Mouse (Mus musculus) CD4-positive, CD25-positive, alpha-beta regulatory T cell, adult 4 months (primary cell): ENCODE results near the gene Arpc5. TPM values are rescaled to one million over a fixed set of nuclear protein-coding genes. Genes with fewer than 3 reads are reported as not detected.
"Not testable (repeated sequence)": the region's sequence is repeated elsewhere in the genome, so short reads cannot be mapped to it uniquely, and the experiment has no call there.

Experiments used
- ATAC-seq: one replicate; pipeline ENCODE4 v1.8.0; 2017
- polyA plus RNA-seq, 2 experiments: library from polyadenylated mRNA; unstranded; fragments of 100-300 nt; shearing (Covaris generic); gene quantifications; one replicate each; pipeline ENCODE4 v1.2.1; 2017

Gene Arpc5
- polyA plus RNA-seq, 2 experiments from 2014 or later: 479 to 556 TPM

DNA sequence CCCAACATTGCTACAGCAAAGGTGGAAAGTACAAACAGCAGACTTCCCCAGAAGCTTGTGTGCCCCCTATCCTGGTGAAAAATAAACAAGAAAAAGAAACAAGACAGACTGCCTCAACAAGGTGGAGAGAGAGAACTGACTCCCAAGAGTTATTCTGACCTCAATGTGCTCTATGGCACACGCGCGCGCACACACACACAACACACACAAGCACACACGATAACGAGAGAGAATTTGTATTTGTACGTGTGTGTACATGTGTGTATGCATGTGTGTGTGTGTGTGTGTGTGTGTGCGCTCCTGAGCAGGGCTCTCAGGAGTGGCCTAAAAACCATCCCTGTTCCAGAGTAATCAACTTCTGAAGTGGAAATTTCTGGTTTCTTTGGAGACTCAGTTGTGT lies 18.3 kb downstream of the Arpc5 start:
- ATAC-seq: no peak

DNA sequence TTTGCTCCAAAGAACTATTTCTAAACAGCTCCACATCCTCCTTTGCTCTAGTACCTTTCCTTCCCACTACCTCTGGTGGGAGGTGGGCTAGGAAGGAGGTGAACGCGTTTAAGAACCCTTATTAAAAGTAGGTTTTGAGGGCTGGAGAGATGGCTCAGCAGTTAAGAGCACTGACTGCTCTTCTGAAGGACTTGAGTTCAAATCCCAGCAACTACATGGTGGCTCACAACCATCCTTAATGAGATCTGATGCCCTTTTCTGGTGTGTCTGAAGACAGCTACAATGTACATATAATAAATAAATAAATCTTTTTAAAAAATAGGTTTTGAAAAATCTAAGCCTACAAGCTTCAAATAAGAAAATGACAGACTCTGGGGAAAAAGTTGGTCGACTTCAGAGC lies 19.1 kb downstream of the Arpc5 start:
- ATAC-seq: not testable (repeated sequence)

DNA sequence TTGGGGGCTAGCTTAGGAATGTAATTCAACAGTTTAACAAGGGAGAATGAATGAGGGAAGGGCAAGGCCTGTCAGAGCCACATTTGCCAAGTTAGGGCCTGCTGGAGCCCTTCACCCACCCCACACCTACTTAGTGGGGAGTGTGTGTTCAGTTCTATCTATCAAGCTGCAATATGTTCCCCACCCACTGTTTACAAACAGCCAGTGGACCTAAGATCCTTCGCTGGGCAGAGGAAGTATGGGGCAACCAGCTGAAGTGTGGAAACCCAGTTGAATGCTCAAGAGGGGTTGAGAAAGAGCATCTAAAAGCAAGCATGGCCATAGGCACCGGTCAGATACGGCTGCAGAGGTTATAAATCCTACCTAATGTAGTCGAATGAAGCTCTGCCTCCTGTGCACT lies 20.6 kb downstream of the Arpc5 start:
- no peak for ATAC-seq

DNA sequence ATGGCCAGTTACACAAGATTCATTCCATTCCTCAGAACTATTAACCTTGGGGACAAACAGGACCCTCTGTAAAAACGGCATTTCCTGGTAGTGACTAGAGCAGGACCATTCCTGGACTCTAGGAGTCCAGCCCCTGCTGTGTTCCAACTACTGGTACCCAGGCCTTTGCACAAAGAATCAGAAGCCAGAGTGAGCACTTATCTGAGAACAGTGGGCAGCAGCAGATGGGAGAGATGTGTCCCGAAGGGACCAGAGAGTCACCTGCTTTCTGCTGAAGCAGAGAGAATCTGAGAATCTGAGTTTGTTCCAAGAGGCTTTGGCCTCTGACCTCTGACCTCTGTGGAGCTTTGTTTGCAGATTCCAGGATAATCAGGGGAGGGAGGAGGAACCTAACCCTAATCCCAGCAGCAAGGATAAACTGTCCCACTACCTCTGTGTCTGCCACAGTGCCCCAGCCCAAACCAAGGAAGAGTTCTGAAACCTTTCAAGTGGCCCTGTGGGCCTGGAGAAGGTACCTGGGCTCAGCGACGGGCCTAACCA lies 21.8 kb downstream of the Arpc5 start:
- no peak for ATAC-seq

DNA sequence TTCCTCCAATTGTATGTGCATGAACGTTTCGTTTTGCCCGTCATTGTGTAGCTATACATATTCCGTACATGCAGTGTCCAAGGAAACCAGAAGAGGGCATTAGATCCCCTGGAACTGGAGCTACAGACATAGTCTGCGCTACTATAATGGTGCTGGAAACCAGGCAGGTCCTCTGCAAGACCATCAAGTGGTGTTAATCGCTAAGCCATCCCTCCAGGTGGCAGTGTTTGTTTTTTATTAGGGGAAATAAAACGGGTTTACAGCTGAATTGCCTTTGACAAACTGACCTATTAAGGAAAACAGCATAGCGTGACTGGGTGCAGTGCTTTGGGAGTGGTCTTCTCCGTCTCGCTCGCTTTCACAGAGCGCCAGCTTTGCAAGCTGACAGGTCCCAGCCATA lies 23.9 kb downstream of the Arpc5 start:
- no peak for ATAC-seq

DNA sequence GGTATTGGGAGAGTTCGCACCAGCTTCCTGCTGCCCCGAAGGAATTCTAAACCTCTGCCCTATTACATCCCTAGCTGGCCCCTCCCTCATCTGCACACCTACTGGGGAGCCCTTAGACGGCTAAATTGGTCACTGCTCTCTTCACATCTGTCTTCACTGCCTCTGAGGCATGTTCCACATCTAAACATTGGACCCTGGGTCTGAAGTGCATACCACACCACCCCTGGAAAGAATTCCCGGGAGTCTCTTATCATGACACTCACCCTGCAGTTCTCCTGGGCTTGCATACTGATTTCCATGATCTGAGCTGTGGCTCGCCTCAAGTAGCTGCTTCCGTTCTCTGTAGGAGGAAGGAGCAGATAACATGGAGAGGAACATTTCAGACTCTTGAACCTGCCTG lies 24.5 kb downstream of the Arpc5 start:
- ATAC-seq: no peak

DNA sequence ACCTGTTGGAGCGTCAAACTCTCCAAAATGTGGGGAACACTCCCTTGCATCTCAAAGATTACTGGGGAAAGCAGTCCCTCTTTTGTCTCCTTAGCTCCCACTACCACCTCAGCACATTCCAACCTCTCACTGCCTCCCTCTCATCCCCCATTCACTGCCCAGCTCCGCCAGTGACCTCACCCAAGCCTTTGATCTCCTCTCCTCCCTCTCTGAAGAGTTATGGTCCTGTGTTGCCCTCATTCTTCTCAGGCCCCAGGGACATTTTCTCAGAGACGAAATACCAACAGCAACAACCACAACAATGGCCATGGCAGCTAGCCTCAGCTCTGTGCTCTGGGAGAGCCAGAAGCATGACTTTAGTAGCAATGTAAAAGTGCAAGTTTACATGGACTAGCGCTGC lies 24.9 kb downstream of the Arpc5 start:
- no peak for ATAC-seq

DNA sequence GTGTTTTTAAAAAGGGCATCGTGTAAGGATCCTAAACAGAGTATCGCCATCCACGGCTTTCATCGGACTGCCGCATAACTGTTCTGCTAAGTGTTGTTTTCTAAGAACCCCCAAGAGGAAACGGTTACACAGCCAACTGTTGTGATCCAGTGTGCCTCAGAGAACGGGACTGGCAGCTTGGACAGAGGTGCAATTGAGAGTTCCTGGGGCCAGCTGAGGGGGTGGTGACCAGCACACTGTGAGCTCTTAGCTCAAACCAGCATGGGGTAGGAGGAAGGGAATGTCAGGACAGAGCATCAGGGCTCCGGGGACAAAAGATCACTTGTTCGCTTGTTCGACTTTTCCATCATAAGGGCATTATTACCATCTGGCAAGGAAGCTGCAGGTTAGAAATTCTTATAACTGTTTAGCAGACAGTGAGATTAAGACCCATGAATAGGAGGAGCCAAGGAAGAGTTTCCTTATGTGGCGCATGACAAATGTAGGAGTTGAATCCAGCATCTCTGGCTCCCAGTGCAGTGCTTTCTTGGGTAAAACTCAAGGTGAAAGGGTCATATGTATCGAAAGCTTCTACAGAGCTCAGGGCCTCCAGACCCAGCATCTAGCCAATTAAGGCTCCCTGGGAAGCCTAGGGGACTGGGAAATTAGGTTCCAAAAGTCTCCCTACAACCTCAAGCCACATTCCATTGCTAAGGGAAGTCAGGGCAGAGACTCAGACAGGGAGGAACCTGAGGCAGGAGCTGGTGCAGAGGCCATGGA lies 26.6 kb downstream of the Arpc5 start:
- ATAC-seq: no peak

DNA sequence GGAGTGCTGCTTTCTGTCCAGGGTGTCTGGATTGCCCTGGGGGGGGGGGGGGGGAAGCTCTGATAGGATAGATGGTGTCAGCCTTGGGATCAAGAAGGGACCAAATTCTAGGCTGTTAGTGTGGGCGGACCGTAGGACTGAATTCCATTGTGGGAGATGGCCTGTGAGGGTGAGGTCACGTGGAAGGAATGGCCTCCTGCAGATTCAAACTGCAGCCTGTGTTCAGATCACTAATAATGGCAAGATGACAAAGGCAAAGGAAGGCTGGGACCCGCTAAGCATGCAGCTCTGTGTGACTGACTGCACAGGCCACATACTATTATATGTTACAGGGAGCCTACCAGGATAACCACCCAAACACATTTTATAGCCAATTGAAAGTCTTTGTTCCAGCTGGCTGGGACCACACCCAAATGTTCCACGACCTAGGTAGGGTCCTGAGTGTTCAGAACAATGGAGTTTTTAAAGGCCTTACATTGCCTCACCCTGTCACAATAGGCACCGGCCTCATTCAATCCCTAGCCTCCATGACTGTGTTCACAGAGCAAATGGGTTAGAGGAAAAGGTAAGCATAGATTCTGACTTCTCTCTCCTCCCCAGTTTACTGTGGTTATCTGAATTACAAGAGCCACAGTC lies 27.3 kb downstream of the Arpc5 start:
- ATAC-seq: no peak

DNA sequence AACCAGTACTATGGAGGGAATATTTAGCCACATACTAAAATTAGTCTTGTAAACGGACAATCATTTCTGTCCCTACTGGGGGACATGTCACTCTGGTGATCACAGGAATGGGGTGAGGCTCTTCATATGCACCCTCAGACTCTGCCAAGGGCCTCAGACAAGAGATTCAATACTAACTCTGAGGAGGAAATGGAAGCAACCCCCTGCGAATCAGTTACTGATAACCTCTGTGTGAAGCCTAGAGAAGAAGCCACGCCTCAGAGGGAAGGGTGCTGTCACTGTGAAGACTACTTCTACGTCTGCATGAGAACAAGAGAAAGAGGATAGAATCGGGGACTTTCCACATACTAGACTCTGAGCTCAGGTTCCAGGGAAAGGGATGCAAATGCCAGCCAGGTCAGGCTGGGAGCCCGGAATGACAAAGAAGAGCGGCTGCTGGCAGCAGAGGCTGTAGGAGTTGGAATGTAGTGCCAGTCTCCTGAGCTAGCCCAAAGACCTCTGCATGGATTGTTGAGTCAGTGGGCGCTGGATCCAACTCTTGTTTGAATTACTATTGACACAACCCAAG lies 29.4 kb downstream of the Arpc5 start:
- no peak for ATAC-seq

DNA sequence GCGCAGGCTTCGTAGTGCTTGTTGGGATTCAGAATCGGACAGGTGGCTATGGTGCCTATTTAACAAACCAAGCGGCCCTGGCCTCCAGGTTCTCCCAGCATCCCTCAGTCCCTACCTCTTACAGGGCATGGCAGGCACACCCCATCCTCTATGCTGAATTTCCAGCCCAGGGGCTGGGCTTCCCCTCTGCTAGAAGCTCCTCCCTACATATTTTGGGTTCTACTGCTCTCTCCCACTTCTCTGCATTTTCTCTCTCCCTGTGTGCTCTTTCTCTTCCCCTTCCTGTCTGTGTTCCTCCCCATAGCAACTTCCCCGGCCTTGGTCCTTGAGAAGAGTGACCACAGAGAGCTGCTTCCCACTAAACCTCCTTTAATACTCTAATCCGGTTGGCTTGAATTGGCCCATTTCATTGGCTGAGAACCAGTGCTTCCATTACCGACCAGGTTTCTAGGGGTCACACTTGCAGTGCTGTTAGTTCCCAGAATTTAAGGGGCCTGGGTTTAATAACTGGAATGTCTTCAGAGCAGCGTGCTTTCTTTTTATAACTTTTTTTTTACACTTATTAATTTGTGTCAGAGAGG lies 30.4 kb downstream of the Arpc5 start:
- ATAC-seq: no peak

DNA sequence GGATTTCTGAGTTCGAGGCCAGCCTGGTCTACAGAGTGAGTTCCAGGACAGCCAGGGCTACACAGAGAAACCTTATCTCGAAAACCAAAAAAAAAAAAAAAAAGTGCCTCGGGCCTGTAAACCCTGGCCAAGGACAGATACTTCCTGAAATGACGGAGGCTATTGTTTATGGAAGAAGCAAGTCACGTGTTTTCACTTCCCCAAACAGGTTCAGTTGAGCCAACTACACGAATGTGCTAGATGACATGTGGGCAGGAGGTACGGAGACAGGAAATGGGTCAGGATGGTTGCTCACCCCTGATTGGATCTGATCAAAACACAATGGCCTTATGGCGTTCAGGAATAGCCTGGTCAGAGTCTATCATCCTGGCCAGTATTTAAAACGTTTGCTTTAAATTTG lies 31.8 kb downstream of the Arpc5 start:
- no peak for ATAC-seq

DNA sequence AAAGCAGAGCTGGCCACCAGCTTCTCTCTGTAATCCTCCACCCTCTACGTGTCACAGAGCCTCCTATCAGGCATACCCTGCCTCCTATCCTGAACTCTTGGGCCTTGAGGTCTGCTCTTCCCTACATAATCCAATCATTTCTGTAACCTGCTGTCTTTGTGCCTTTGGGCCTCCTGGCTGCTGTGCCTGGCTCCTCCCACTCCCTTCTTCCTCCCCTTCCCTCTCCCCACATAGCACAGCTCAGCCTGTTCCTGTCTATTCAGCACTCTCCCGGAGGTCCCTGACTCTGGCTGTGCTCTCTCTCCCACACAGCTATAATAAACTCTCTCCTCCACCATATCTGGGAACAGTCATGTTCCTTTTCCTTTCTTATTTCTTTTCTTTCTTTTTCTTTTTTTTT lies 33.6 kb downstream of the Arpc5 start, which contains the start of gene Ncf2:
Gene Ncf2 (plus strand): TSS at position 298 of the 400 bp plus-strand sequence.
- no peak for ATAC-seq

DNA sequence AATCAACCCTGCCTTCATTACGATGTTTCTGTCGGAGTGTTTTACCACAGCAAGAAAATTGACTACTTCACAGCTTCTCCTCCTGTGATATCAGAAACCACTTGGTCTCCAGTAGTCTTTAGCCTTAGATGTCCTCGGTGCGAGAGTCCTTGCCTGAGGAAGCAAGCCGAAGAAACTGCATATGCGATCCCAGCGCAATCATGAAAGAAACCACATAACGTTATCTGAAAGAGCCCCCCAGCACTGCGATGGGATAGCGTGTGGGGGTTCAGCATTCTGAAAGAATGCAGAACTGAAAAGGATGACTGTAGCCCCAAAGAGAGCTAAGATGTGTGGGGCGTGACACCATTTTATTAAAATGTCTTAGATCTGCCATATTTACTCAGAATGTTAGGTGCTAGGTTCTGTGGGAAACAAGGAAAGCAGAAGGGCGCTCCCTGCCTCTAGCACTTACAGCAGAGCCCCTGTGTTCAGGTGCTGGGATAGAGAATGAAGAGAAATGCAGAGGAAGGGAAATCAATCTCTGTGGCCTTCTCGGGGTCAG lies 34.4 kb downstream of the Arpc5 start:
- no peak for ATAC-seq

DNA sequence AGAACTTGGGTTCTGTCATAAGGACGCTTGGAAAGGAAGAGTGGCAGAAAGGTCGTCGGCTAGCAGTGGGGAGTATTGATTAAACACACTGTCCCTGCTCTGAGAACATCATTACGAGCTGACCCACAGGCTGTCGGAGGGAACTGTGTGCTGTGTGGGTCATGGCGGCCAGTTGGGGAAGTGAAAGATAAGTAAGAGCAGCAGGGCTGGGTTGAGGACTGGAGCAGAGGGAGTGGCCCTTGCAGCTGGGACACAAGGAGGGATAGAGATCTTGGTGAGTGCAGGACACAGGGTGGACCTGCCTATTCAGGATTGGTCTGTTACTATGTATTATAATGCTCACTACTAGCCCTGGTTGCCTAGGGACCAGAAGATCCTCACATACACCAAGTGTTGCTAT lies 38.6 kb downstream of the Arpc5 start:
- ATAC-seq: no peak

DNA sequence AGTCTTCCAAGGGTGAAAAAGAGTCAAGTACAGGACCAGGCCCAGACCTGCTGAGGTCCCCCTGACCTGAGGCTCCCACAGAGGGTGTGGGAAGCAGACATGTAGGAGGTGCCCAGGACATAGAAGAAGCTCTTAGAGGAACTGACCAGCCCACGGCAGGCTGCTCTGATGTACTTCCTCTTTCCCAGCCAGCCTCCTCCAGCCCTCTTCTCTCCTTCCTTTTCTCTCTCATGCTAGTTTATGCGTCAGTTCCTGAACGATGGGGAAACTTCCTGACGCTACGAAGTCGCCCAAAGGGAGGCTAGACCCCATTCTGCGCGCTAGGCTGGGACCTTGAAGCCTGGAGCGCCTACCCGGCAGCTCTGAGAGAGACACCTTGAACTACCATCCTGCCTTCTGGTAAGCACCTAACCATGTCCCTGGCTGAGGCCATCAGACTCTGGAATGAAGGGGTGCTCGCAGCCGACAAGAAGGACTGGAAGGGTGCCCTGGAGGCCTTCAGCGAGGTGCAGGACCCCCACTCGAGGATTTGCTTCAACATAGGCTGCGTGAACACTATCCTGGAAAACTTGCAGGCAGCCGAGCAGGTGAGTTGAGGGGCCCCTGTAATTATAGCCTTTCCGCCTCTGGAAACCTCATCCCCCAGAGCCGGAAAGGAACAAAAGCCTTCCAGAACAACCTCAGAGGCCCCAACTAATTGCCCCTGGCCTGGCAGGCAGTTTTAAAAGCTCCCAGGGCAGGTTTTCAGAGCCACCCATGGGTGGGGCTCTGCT lies 41.5 kb downstream of the Arpc5 start:
- ATAC-seq: no peak

DNA sequence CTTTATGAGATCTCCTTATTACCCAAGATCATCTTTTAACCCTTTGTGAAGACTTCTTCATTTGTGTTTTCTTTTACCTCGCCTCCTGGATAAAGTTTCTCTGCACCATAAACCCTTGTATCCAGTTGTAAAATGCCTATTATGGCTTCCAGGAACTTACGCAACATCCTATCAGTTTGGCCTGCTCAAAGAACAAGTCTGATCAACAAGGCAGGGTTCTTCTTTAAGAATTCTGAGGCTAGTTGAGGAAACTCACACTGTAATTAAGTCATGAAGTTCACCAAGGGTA lies 42.0 kb downstream of the Arpc5 start:
- ATAC-seq: no peak

DNA sequence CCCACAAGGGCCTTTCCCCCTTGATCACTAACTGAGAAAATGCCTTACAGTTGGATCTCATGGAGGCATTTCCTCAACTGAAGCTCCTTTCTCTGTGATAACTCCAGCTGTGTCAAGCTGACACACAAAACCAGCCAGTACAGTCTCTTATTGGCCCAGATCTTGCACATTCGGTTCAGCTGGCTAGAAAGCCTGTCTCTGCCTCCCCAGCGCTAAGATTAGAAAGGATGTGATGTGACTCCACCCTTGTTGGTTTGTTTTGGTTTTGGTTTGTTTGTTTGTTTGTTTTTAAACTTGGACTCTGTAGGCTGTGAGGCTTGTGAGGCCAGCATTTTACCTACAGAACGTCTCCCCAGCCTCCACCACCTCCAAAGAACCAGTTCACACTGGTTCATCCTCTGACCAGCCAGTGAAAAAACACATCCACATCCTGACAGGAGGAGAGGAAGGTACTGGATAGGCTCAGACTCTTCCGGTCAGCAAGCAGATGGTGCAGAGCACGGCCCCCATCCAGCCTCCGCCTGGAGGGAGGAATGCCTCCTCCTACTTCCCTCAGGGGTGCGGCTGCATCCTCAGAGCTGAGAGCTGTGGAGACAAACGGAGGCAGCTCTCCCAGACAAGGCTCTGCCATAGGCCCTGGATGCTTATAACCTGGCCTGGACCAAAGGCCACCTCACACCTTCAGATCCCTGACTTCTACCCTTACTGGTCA lies 43.4 kb downstream of the Arpc5 start:
- ATAC-seq: no peak

DNA sequence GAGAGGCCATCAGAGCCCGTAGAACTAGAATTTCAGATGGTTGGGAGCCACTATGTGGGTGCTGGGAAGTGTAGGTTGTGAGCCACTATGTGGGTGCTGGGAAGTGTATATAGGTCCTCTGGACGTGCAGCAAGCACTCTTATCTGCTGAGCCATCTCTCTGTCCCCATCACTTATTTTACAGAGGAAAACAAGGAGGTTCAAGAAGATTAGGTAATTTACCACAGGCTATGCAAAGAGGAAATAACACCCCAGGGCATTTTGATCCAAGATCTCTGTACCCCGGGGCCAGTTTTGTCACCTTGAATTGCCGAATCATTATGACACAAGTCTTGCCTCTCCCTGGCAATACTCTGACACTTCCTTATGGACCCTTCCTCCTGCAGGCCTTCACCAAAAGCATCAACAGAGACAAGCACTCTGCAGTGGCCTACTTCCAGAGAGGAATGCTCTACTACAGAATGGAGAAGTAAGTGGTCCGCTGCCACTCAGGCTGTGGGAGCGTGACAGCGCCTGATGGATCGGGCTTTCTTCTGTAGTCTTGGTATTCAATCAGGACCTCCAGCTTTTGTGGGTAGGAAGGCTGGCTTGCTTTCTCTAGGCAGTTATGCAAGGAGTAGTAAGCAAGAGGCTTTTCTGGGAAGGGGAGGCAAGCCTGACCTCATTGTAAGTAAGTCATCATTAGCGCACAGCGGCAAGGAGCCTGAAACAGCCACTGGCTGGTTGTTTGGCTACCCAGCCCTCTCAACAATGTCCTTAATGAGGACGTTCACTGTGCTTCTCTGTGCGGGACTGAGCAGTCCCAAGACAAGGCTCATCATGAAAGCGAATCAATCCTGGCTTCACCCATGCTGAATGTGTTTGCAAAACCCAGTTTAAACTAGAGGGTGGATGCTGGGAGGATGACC lies 44.4 kb downstream of the Arpc5 start:
- ATAC-seq: no peak

DNA sequence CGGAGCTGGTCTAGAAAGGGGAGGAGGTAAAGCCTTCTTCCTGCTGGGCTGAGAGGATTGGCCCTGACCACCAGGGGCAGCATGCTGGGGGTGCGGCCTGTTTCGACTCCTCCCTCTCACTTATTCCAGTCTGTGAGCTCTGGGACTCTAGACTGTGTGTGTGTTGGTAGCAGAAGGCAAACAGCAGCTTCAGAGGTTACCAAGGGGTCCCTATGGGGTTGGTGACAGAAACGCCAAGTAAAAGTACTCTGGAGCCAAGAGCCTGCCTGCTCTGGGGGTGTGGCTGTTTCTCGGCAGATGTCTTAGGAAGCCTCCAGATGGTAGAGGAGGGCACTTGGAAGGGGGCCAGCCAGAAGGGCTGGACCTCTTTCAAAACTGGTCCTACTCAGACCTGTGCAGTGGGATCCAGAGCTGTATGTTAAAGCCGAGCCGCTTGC lies 48.9 kb downstream of the Arpc5 start:
- ATAC-seq: no peak
